In genomic region chr11:117390774-117391534, GRCm38 (mm10) we compare ENCODE assay signal across 23 mouse cellular contexts.
DNase-seq lines count a peak whose midpoint lies in the region; ATAC-seq and TF ChIP-seq lines count a peak whose summit lies in the region.
"Had no signal": no experiment of that assay in that cellular context is flagged by ENCODE, and none has a peak within 500 bp of the region (broad histone marks: within the 10 kb centered on the region; RNA-seq: fewer than 3 reads in every experiment).

No protein-coding gene starts in this region.

- no peak for TF ChIP-seq CTCF in Patski (IDR thresholded peaks at IDR 0.05)
- TF ChIP-seq CTCF in stomach, postnatal 0 days (IDR thresholded peaks at IDR 0.05; ENCODE audit: low read depth) = no peak

- H3K27ac ChIP-seq in heart, embryonic 10.5 days = peak overlapping the region; percentile 63; the same call in 1 of the 2 replicates
- H3K27ac ChIP-seq in kidney, embryonic 15.5 days = peak overlapping the region; percentile 58; the same call in 1 of the 2 replicates
- no peak overlapping the region for H3K27ac ChIP-seq in stomach, postnatal 0 days (replicated peaks)
- H3K27ac ChIP-seq: embryonic facial prominence, embryonic 15.5 days; heart, embryonic 15.5 days; hindbrain, postnatal 0 days; limb, embryonic 12.5 days; liver, embryonic 14.5 days; lung, embryonic 15.5 days; neural tube, embryonic 15.5 days had no signal

- in situ Hi-C loops in Patski (cut with MboI; ENCODE audit: low pct_unique_long_range_greater_than_20kb) = loop anchor here (5.0 kb wide), 1 partner anchor 431 kb away; no protein-coding TSS in a partner anchor

- peak; percentile 80 for ATAC-seq in kidney, embryonic 15.5 days (replicated peaks; ENCODE audit: low FRiP score)
- ATAC-seq in Patski = peak; percentile 68
- no peak for ATAC-seq in stomach, postnatal 0 days (ENCODE audit: low FRiP score, low TSS enrichment)
- ATAC-seq: forebrain, embryonic 16.5 days; hindbrain, postnatal 0 days; intestine, embryonic 16.5 days had no signal

- no peaks in the 10 kb centered on the region for H3K9me3 ChIP-seq in heart, embryonic 10.5 days
- no peaks in the 10 kb centered on the region for H3K9me3 ChIP-seq in kidney, embryonic 15.5 days (replicated peaks)
- no peaks in the 10 kb centered on the region for H3K9me3 ChIP-seq in stomach, postnatal 0 days (ENCODE audit: control insufficient read depth, low read length)
- H3K9me3 ChIP-seq: embryonic facial prominence, embryonic 15.5 days; heart, embryonic 15.5 days; limb, embryonic 12.5 days; lung, embryonic 15.5 days; neural tube, embryonic 15.5 days had no signal

- intact Hi-C loops in gastrocnemius, postnatal 36 days (cut with DNase I) = loop anchor here (5.0 kb wide), 2 partner anchors 266 to 1011 kb away; partner anchors contain the start of gene Lgals3bp

- CTCF ChIA-PET in Patski (lab: Charles Lee) = interaction anchor here (0.9 to 2.1 kb wide), 3 partner anchors 213 to 340 kb away, joined by 3 to 4 read pairs (median 3); no protein-coding TSS in a partner anchor

- peaks cover 48% of the 10 kb centered on the region for H3K27me3 ChIP-seq in heart, embryonic 10.5 days (ENCODE audit: insufficient read depth, poor library complexity, severe bottlenecking)
- peaks cover 71% of the 10 kb centered on the region for H3K27me3 ChIP-seq in kidney, embryonic 15.5 days
- H3K27me3 ChIP-seq in Patski = no peaks in the 10 kb centered on the region
- peaks cover 6% of the 10 kb centered on the region; the same call in 1 of the 2 replicates for H3K27me3 ChIP-seq in stomach, postnatal 0 days (ENCODE audit: control insufficient read depth, insufficient read depth, low read length)

- no peak for TF ChIP-seq EP300 in stomach, postnatal 0 days (optimal IDR thresholded peaks at IDR 0.05)

- no peak for DNase-seq in heart, embryonic 10.5 days (ENCODE audit: low spot score)
- DNase-seq in heart, adult 18-20 months = no peak
- no peak for DNase-seq in kidney, adult 18-20 months
- DNase-seq in 3134 (ENCODE audit: extremely low read depth, insufficient read length, low spot score) (peak; percentile 27), Patski (ENCODE audit: low read depth, low spot score) (peak; percentile 46)
- DNase-seq in stomach, postnatal 0 days (ENCODE audit: low spot score) = no peak
- DNase-seq in gastrocnemius, postnatal 36 days = no peak
- DNase-seq: B cell, adult 2 months; layer of hippocampus, postnatal 36 days; right cerebral cortex, adult 18-20 months; right cerebral cortex, postnatal 4 days; thymus, adult 18-20 months had no signal

- 18% methylated on average over 7 of the region's 7 CpGs for WGBS in heart, embryonic 10.5 days
- 8% methylated on average over 7 of the region's 7 CpGs for WGBS in kidney, embryonic 15.5 days
- 39% methylated on average over 7 of the region's 7 CpGs for WGBS in stomach, postnatal 0 days

- peaks cover 57% of the 10 kb centered on the region for H3K4me1 ChIP-seq in heart, embryonic 10.5 days
- H3K4me1 ChIP-seq in kidney, embryonic 15.5 days = peaks cover 59% of the 10 kb centered on the region
- H3K4me1 ChIP-seq in stomach, postnatal 0 days (replicated peaks; ENCODE audit: control insufficient read depth, insufficient read depth) = no peaks in the 10 kb centered on the region; the same call in 1 of the 2 replicates

- no peak overlapping the region for H3K4me3 ChIP-seq in heart, embryonic 10.5 days
- H3K4me3 ChIP-seq in kidney, embryonic 15.5 days (replicated peaks) = no peak overlapping the region
- H3K4me3 ChIP-seq in stomach, postnatal 0 days (ENCODE audit: low read depth, low read length) = no peak overlapping the region
- H3K4me3 ChIP-seq: embryonic facial prominence, embryonic 15.5 days; heart, embryonic 15.5 days; limb, embryonic 12.5 days; lung, embryonic 15.5 days; neural tube, embryonic 15.5 days had no signal

- no peak overlapping the region for H3K9ac ChIP-seq in kidney, embryonic 15.5 days
- H3K9ac ChIP-seq in stomach, postnatal 0 days (ENCODE audit: low read length) = no peak overlapping the region
- H3K9ac ChIP-seq: embryonic facial prominence, embryonic 15.5 days; heart, embryonic 15.5 days; limb, embryonic 12.5 days; liver, embryonic 14.5 days; lung, embryonic 15.5 days; neural tube, embryonic 15.5 days had no signal

- no peaks in the 10 kb centered on the region for H3K36me3 ChIP-seq in heart, embryonic 10.5 days
- no peaks in the 10 kb centered on the region for H3K36me3 ChIP-seq in kidney, embryonic 15.5 days
- H3K36me3 ChIP-seq in stomach, postnatal 0 days (ENCODE audit: control insufficient read depth, insufficient read depth, low read length) = no peaks in the 10 kb centered on the region
- H3K36me3 ChIP-seq: embryonic facial prominence, embryonic 15.5 days; heart, embryonic 15.5 days; limb, embryonic 12.5 days; lung, embryonic 15.5 days; neural tube, embryonic 15.5 days had no signal

- H3K4me2 ChIP-seq in kidney, embryonic 15.5 days = no peak overlapping the region
- no peak overlapping the region for H3K4me2 ChIP-seq in stomach, postnatal 0 days (replicated peaks; ENCODE audit: low read depth)
- H3K4me2 ChIP-seq: embryonic facial prominence, embryonic 15.5 days; heart, embryonic 15.5 days; limb, embryonic 12.5 days; lung, embryonic 15.5 days; midbrain, embryonic 11.5 days; neural tube, embryonic 15.5 days had no signal

- POLR2A ChIA-PET in Patski (lab: Charles Lee) = interaction anchor here (1.5 kb wide), 1 partner anchor 433 kb away, joined by 4 read pairs; no protein-coding TSS in a partner anchor

Comparison
In these comparisons a context has a peak if more than half of its experiments do, and no peak if none do; other contexts are left out.
1. DNase-seq: peak in 3134 (single experiment) and Patski (single experiment); none in heart, embryonic 10.5 days (single experiment), heart, adult 18-20 months (0 of 2), kidney, adult 18-20 months (single experiment), stomach, postnatal 0 days (single experiment) and gastrocnemius, postnatal 36 days (0 of 2).